Mouse (Mus musculus) urinary bladder, adult 2 months (tissue): Measurements from ENCODE around the gene Pde1b. TPM values are rescaled to one million over a fixed set of nuclear protein-coding genes. Genes with fewer than 3 reads are reported as not detected.
A peak's percentile ranks its signal among the peaks of the same experiment; 100 is the strongest.

ENCODE experiments used
- DNase-seq: peaks from one replicate; pipeline ENCODE4 v3.0.0; 2022; ENCODE audit warnings: low spot score
- polyA plus RNA-seq: library from polyadenylated mRNA; depleted of rRNA; stranded (reverse); fragments of >200 nt; gene quantifications from 2 replicates; pipeline ENCODE4 v1.2.3, GENCODE M21; 2012

Pde1b gene
- polyA plus RNA-seq, 1 experiment, result 12.9 TPM

- DNase-seq, result no peak
These were observed 6.5 kb downstream of the Pde1b start for GRCm38 (mm10) chr15:103509317-103509716.

DNA sequence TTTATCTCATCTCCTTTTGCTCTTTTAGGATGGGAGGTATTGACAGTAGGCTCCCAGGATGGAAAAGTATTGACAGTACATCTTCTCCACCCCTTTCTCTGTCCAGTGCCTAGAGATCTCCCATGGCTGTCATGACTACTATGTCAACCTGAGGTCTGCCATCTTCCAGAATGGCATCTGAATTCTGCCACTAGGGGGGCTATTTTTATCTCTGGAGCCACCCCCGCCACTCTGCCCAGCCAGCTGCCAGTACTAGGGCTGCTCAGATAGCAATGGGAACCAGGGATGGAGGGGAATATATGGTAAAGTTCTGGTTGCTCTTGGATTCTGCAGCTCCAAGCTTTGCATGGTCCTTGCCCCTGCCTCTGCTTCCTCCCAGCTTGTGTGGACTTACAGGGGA is 8.8 kb downstream of the Pde1b start:
- no peak for DNase-seq

DNA sequence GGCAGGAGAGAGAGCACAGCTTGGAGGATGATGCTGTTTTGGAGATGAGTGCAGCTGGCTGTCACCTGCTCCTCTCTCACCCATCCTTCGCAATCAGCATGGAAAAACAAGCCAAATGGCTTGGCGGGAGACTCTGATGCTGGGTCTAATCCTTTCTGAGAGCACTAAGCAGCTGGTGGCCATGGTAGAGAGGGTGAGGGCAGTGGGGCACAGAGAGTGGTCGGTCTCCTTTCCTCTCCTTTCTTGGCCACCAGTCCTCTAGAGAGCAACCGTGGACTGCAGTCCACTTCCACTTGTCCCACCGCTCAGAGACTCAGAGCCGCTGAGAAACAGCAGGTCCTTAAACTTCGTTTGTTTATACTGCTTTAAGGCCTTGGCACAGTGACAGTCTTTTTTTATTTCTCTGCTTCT is 10.8 kb downstream of the Pde1b start:
- DNase-seq, result no peak

DNA sequence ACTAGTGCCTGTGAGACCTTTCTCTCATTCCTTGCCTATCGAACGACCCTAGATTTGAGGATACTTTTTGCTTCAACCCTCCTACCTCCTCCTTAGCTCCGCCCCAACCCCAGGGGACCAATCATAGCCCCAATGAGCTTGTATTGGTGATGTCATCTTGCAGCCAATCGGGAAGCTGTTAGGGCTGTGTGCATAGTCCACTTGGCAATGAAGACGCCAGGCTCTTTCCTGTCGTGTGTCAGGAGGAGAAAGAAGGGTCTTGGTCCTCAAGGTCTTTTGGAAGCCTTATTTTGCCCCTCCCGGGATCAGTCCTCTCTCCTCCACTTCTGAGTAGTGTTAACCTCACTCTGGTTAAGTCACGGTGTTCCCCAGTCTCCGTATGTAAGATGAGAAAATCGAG is 11.3 kb downstream of the Pde1b start:
- DNase-seq, result no peak

- no peak for DNase-seq
These were observed 12.1 kb downstream of the Pde1b start for GRCm38 (mm10) chr15:103514914-103515313.

DNA sequence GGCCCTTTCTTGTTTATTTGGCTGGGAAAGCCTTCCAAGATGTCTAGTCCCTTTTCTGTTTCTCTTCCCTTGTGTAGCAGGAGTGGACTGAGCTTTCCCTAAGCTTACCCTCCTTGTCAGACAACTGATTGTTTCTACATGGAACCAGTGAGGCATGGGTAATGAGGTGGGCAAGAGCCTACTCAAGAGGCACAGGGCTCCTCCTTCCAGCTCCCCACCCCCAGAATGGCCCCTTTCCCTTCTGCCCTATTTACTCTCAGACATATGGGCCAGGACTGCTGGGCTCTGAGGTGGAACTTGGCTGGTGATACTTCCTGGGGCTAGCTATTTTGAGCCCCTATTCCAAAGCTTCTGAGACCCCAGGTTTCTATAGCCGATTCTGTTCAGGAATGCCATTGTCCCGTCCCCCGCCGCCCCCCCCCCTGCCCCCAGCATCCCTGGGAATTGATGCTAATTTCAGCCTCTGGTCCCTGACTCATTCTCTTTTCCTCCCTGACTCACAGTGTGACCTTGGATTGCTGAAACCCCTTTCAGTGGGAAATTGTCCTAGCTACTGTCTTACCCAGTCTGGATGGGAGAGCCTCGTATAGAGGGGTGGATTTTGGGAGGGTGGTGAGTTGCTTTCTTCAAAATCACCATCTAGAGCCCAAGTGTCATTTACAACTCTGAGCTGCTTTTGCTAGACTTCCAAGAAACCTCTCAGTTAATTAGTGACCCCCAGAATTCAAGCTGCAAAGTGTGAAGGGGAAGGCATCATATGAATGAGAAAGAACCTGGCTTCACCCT is 16.0 kb downstream of the Pde1b start:
- no peak for DNase-seq

DNA sequence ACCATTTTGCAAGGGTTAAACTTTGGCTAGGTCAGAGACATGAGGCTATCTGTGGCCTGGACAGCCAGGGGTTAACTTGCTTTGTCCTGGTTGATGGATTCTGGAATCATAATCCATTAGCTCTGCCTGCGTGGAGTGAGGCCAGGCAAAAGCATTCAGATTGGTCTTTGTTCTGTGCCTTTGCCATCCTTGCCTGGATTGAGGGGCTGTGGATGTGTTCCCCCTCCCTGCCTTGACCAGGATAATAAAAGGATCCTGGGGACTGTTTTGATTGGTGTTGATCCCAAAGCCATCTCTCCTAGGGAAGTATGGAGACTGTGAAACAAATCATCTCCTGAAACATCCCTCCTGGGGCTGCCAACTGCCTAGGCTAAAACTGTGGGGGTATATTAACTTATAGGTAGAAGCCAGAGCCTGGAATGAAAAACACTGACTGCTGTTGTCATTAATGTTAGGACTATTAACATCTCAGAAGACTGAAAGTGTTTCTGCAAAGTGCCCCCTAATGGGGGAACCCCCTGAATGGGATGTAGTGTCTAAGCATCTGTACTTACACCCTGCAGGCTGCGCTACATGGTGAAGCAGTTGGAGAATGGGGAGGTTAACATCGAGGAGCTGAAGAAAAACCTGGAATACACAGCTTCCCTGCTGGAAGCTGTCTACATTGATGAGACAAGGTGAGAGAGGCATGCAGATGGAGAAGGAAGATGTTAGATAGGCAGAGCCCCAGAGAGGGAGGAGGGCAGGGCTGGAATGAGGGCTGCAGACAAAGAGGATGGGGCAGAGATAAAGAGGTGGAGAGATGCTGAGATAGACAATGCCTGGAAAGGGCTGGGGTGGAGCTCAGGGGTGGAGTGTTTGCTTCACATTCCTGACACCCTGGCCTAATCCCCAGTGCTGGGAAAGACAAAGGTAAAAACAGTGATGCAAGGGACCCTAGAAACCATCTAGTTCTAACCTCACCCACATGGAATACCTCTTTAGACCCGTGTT is 16.8 kb downstream of the Pde1b start:
- DNase-seq, result no peak

DNA sequence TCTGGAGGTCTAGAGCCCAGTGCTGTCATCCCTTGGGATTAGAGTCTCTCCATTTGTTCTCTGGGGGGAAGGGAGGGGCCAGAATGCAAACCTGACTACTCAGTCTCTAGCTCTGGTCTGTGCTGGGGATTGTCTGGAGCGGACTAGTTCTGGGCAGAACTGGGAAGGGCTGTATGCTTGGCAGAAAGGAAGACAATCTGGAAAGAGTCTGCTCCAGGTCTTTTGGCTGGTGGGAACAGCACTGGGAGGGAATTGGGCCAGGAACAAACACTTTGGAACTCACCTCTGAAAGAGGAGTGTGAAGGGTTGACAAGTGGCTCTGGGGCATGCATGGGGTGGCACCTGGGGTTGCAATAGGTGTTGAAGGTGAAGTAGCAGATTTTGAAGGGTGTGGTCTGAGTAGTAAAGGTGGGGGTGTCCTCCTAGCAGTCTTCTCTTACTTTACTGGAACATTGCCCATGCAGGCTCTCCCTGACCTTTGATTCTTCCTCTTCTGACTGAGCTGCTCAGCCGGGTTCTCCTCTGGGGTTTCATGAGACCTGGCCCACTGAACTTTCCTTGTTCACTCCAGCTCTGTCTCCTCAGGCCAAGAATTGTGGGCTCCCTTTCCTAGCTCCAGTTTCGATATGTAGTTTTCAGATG is 19.7 kb downstream of the Pde1b start:
- DNase-seq, result no peak

- no peak for DNase-seq
These were observed 20.3 kb downstream of the Pde1b start for GRCm38 (mm10) chr15:103523156-103523555.

- no peak for DNase-seq
These were observed 27.5 kb downstream of the Pde1b start for GRCm38 (mm10) chr15:103530372-103530771.

DNA sequence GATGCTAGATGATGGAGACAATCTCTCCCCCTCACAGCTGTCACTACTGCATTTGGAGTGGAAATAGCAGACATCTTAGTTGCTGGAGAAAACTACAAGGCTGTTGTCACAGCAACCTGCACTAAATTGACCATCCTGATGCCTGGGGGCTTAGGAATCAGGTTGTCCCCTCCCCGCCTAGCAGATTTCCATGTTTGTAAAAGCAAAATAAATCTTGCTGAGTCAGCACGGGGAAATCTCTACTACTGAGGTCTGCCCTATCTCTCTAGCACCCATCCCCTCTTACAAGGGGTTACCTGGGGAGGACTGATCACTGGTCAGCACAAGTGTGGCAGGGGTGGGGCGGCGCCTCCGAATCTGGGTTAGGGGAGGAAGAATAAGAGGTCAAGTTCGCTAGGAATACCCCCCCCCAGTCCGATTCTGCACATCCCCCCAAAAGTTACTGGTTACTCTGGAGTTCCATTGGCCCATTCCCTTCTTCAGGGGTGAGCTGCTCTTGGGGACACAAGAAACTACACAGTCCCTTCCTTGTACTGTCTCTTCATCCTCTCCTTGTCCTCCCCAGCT is 31.3 kb downstream of the Pde1b start:
- no peak for DNase-seq

GRCm38 (mm10) chr15:103535030-103535429 is 32.2 kb downstream of the Pde1b start:
- DNase-seq, result no peak

DNA sequence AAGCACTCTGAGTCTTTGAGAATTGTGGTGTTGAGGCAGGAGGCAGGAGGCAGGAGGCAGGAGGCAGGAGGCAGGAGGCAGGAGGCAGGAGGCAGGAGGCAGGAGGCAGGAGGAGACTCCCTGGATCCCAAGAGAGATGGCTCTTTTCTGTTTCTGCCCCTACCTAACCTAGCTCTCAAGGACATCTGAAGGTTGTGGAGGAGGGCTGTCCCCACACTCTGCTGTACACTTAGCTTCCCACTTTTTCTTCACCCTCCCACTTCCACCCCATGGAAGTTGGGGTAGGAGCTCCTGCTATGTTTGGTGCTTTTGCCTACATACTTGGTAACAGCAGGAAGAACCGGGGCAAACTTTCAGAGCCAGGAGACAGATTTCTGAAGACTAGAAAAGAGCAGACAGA is 33.0 kb downstream of the Pde1b start:
- DNase-seq, result no peak

- no peak for DNase-seq
These were observed 33.6 kb downstream of the Pde1b start for GRCm38 (mm10) chr15:103536456-103536855.

GRCm38 (mm10) chr15:103537011-103537821 is 34.4 kb downstream of the Pde1b start:
- no peak for DNase-seq

DNA sequence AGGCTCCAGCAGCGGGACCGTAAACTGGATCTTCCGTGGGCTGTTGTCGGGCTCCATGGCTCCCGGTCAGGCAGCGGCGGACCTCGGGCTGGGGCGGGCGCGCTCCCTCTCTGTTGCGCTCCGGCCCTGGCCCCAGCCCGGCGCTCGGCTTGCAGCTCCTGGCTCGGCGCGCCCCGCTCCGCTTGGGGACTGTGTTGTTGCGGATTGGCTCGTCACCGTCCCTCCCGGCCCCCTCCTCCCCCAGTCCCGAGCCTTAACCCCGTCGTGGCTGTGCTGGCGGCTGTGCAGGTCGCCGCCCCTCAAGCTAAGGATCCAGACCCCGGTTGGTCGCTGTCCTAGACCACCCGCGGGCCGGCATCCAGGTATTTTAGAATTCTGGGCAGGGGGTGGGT is 35.0 kb downstream of the Pde1b start, which contains the start of gene Ppp1r1a:
Gene Ppp1r1a (minus strand): TSS at position 182 of the 392 bp plus-strand sequence.
- peak; percentile 44 for DNase-seq

DNA sequence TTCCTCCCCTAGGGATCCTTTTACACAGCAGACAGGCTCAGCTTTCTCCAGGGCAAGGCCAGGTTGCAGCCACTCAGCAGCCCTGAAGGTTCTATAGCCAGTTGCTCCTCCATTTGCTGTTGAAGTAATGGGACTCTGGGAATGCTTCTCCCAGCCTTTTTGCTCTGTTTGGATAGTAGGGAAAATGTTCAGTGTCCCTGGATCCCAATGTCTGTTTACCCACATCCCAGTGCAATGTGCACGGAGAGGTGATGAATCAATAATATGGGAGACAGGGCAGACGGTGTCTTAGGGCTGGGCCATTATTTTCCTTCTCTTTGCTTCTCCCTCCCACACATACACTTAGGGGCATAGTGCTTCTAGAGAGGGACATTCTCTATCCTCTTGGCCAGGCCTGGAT is 36.4 kb downstream of the Pde1b start:
- DNase-seq, result no peak

DNA sequence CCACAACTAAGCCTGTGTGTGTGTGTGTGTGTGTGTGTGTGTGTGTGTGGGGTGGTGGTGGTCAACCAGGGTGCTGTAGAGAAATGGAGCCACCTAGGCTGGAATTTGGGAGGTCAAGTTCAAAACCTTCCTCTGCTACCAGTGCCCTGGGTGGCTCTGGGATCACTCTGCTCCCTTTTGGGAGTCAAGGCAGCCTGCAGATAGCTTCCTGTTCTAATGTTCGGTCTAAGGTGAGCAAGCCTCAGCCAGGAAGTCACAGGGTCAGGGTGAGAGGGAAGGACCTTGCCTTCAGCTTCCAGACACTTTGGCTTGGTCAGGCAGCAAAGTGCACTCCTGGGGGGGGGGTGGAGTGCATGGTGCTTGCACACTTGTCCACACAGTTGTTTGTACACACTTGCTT is 37.8 kb downstream of the Pde1b start:
- no peak for DNase-seq

GRCm38 (mm10) chr15:103542526-103542925 is 39.7 kb downstream of the Pde1b start:
- DNase-seq, result no peak

GRCm38 (mm10) chr15:103547983-103548382 is 45.1 kb downstream of the Pde1b start:
- DNase-seq, result no peak

DNA sequence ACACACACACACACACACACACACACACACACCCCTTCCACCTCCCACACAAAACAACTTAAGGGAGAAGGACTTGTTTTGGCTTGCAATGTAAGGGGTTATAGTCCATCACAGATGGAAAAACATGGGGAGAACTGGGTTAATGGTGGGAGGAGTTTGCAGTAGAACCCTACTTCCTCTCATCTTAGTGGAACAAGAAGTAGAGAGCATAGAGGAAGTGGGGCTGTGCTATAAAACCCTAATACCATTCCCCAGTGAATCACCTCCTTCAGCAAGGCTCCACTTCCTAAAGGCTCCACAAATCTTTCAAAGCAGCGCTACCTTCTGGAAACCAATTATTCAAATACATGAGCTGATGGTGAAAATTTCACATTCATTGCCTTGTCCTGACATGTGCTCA is 46.6 kb downstream of the Pde1b start:
- DNase-seq, result no peak
